Mouse (Mus musculus) MEL (cell line): Measurements from ENCODE around the gene Smagp. TPM values are rescaled to one million over a fixed set of nuclear protein-coding genes. Genes with fewer than 3 reads are reported as not detected.

ENCODE experiments used
- DNase-seq: peaks from one replicate; pipeline ENCODE4 v3.0.0; 2011; ENCODE audit warnings: low read depth, low spot score
- H3K27ac ChIP-seq: 2 replicates; pipeline ENCODE4 v1.5.1; 2012; ENCODE audit warnings: low read depth, mild to moderate bottlenecking, control low read depth, low read length, moderate library complexity; ENCODE audit not compliant: control insufficient read depth
- H3K27me3 ChIP-seq, 2 experiments: fragments of 150-350 bp in 1 of 2; sonication (generic) in 1 of 2; 2 replicates each; pipeline ENCODE4 v1.6.1; 2012; ENCODE audit warnings: low read length in 2 of 2, mild to moderate bottlenecking in 2 of 2, improper control_type of control experiment in 1 of 2, moderate library complexity in 1 of 2; ENCODE audit not compliant: insufficient read depth in 2 of 2, control insufficient read depth in 1 of 2
- H3K36me3 ChIP-seq, 2 experiments: 2 replicates each; pipeline ENCODE4 v1.6.1; 2012 to 2014; ENCODE audit warnings: low read length in 2 of 2, improper control_type of control experiment in 1 of 2, inconsistent platforms in 1 of 2, mild to moderate bottlenecking in 1 of 2; ENCODE audit not compliant: insufficient read depth in 2 of 2, control insufficient read depth in 1 of 2
- H3K4me1 ChIP-seq, 2 experiments: fragments of 150-350 bp in 1 of 2; sonication (generic) in 1 of 2; 2 replicates each; pipeline ENCODE4 v1.6.1; 2012; ENCODE audit warnings: low read length in 2 of 2, improper control_type of control experiment in 1 of 2, mild to moderate bottlenecking in 1 of 2; ENCODE audit not compliant: insufficient read depth in 2 of 2, control insufficient read depth in 1 of 2
- H3K4me3 ChIP-seq, 2 experiments: fragments of 150-350 bp in 1 of 2; sonication (generic) in 1 of 2; 2 replicates each; pipeline ENCODE4 v1.5.1; 2012; ENCODE audit warnings: low read depth in 2 of 2, low read length in 2 of 2, mild to moderate bottlenecking in 2 of 2, moderate library complexity in 2 of 2, control low read depth in 1 of 2, improper control_type of control experiment in 1 of 2; ENCODE audit not compliant: control insufficient read depth in 1 of 2, insufficient read depth in 1 of 2
- H3K79me2 ChIP-seq: 2 replicates; pipeline ENCODE4 v1.6.1; 2012; ENCODE audit warnings: mild to moderate bottlenecking, low read length, moderate library complexity; ENCODE audit not compliant: control insufficient read depth, poor library complexity, insufficient read depth
- H3K9ac ChIP-seq: 2 replicates; pipeline ENCODE4 v1.6.1; 2012; ENCODE audit warnings: low read depth, mild to moderate bottlenecking, control low read depth, low read length, moderate library complexity; ENCODE audit not compliant: control insufficient read depth, poor library complexity, severe bottlenecking
- H3K9me3 ChIP-seq: fragments of 150-350 bp; sonication (generic); replicated peaks from 2 replicates; pipeline ENCODE4 v1.6.1; 2012; ENCODE audit warnings: mild to moderate bottlenecking, low read length, improper control_type of control experiment, moderate library complexity; ENCODE audit not compliant: insufficient read depth
- BHLHE40 ChIP-seq: IDR thresholded peaks from 2 replicates; pipeline ENCODE4 v1.6.1; 2012; ENCODE audit warnings: low read depth, mild to moderate bottlenecking, inconsistent platforms, low read length, improper control_type of control experiment, borderline replicate concordance
- CHD1 ChIP-seq: IDR thresholded peaks from 2 replicates; pipeline ENCODE4 v1.6.1; 2012; ENCODE audit warnings: low read depth, mild to moderate bottlenecking, inconsistent platforms, low read length, improper control_type of control experiment
- CHD2 ChIP-seq: IDR thresholded peaks from 2 replicates; pipeline ENCODE4 v1.6.1; 2011; ENCODE audit warnings: low read length, improper control_type of control experiment
- CTCF ChIP-seq, 3 experiments: IDR thresholded peaks in 2 of 3; conservative IDR thresholded peaks in 1 of 3; 2 replicates each; pipeline ENCODE4 v1.5.1; 2011 to 2012; ENCODE audit warnings: low read length in 3 of 3, low read depth in 2 of 3, mild to moderate bottlenecking in 2 of 3, improper control_type of control experiment in 1 of 3, inconsistent platforms in 1 of 3, mixed read lengths in 1 of 3, moderate library complexity in 1 of 3; ENCODE audit not compliant: control insufficient read depth in 1 of 3, insufficient read depth in 1 of 3, poor library complexity in 1 of 3, severe bottlenecking in 1 of 3
- E2F4 ChIP-seq: IDR thresholded peaks from 2 replicates; pipeline ENCODE4 v1.6.1; 2011; ENCODE audit warnings: low read depth, low read length, improper control_type of control experiment, borderline replicate concordance
- ELF1 ChIP-seq: IDR thresholded peaks from 2 replicates; pipeline ENCODE4 v1.6.1; 2014; ENCODE audit warnings: low read depth, mild to moderate bottlenecking, inconsistent platforms, low read length, improper control_type of control experiment, moderate library complexity
- EP300 ChIP-seq, 2 experiments: IDR thresholded peaks; 2 replicates each; pipeline ENCODE4 v1.6.1; 2011; ENCODE audit warnings: improper control_type of control experiment in 2 of 2, low read length in 2 of 2, low read depth in 1 of 2, mild to moderate bottlenecking in 1 of 2
- ETS1 ChIP-seq: IDR thresholded peaks from 2 replicates; pipeline ENCODE4 v1.6.1; 2012; ENCODE audit warnings: low read depth, mild to moderate bottlenecking, inconsistent platforms, low read length, improper control_type of control experiment, moderate library complexity
- GABPA ChIP-seq: IDR thresholded peaks from 2 replicates; pipeline ENCODE4 v1.6.1; 2012; ENCODE audit warnings: low read depth, mild to moderate bottlenecking, inconsistent platforms, low read length, improper control_type of control experiment, moderate library complexity
- GATA1 ChIP-seq: IDR thresholded peaks from 2 replicates; pipeline ENCODE4 v1.6.1; 2011; ENCODE audit warnings: low read depth, low read length, improper control_type of control experiment
- HCFC1 ChIP-seq: IDR thresholded peaks from 2 replicates; pipeline ENCODE4 v1.6.1; 2012; ENCODE audit warnings: low read depth, mild to moderate bottlenecking, inconsistent platforms, low read length, improper control_type of control experiment, moderate library complexity
- JUND ChIP-seq: IDR thresholded peaks from 2 replicates; pipeline ENCODE4 v1.6.1; 2011; ENCODE audit warnings: low read depth, mild to moderate bottlenecking, improper control_type of control experiment, low read length
- KAT2A ChIP-seq: conservative IDR thresholded peaks from 2 replicates; pipeline ENCODE4 v1.6.1; 2012; ENCODE audit warnings: low read depth, low read length, improper control_type of control experiment, inconsistent platforms
- MAFK ChIP-seq: IDR thresholded peaks from 2 replicates; pipeline ENCODE4 v1.6.1; 2011; ENCODE audit warnings: low read depth, mild to moderate bottlenecking, low read length, improper control_type of control experiment, borderline replicate concordance
- MAX ChIP-seq: IDR thresholded peaks from 2 replicates; pipeline ENCODE4 v1.6.1; 2011; ENCODE audit warnings: low read length, improper control_type of control experiment
- MAZ ChIP-seq: IDR thresholded peaks from 2 replicates; pipeline ENCODE4 v1.6.1; 2012; ENCODE audit warnings: low read depth, mild to moderate bottlenecking, inconsistent platforms, low read length, improper control_type of control experiment
- MEF2A ChIP-seq: IDR thresholded peaks from 2 replicates; pipeline ENCODE4 v1.6.1; 2014; ENCODE audit warnings: low read depth, mild to moderate bottlenecking, inconsistent platforms, low read length, improper control_type of control experiment; ENCODE audit not compliant: poor library complexity, insufficient replicate concordance, severe bottlenecking; ENCODE audit errors: extremely low read depth
- MXI1 ChIP-seq: IDR thresholded peaks from 2 replicates; pipeline ENCODE4 v1.6.1; 2011; ENCODE audit warnings: mild to moderate bottlenecking, low read depth, low read length, improper control_type of control experiment
- NELFE ChIP-seq: IDR thresholded peaks from 2 replicates; pipeline ENCODE4 v1.6.1; 2011; ENCODE audit warnings: low read depth, low read length, improper control_type of control experiment
- NRF1 ChIP-seq: IDR thresholded peaks from 2 replicates; pipeline ENCODE4 v1.6.1; 2014; ENCODE audit warnings: low read depth, mild to moderate bottlenecking, inconsistent platforms, low read length, improper control_type of control experiment, moderate library complexity; ENCODE audit not compliant: poor library complexity, insufficient read depth, severe bottlenecking
- POLR2A ChIP-seq, 2 experiments: IDR thresholded peaks; 2 replicates each; pipeline ENCODE4 v1.6.1; 2011 to 2012; ENCODE audit warnings: low read length in 2 of 2, mild to moderate bottlenecking in 2 of 2, control low read depth in 1 of 2, improper control_type of control experiment in 1 of 2, low read depth in 1 of 2, moderate library complexity in 1 of 2; ENCODE audit not compliant: control insufficient read depth in 1 of 2, insufficient read depth in 1 of 2, poor library complexity in 1 of 2
- POLR2AphosphoS2 ChIP-seq: IDR thresholded peaks from 2 replicates; pipeline ENCODE4 v1.6.1; 2011; ENCODE audit warnings: low read length, improper control_type of control experiment
- POLR2AphosphoS5 ChIP-seq: IDR thresholded peaks from 2 replicates; pipeline ENCODE4 v1.6.1; 2012; ENCODE audit warnings: low read depth, borderline replicate concordance, mild to moderate bottlenecking, inconsistent platforms, low read length, moderate library complexity, mixed read lengths
- RAD21 ChIP-seq: IDR thresholded peaks from 2 replicates; pipeline ENCODE4 v1.6.1; 2011; ENCODE audit warnings: mild to moderate bottlenecking, low read depth, low read length, improper control_type of control experiment
- RCOR1 ChIP-seq: IDR thresholded peaks from 2 replicates; pipeline ENCODE4 v1.6.1; 2012; ENCODE audit warnings: low read depth, mild to moderate bottlenecking, inconsistent platforms, low read length, improper control_type of control experiment
- SIN3A ChIP-seq: IDR thresholded peaks from 2 replicates; pipeline ENCODE4 v1.6.1; 2012; ENCODE audit warnings: low read length, improper control_type of control experiment, inconsistent platforms
- SMC3 ChIP-seq: IDR thresholded peaks from 2 replicates; pipeline ENCODE4 v1.6.1; 2011; ENCODE audit warnings: low read depth, low read length, improper control_type of control experiment
- TAL1 ChIP-seq: IDR thresholded peaks from 2 replicates; pipeline ENCODE4 v1.6.1; 2012; ENCODE audit warnings: mild to moderate bottlenecking, inconsistent platforms, low read length, moderate library complexity, mixed read lengths
- TBP ChIP-seq: IDR thresholded peaks from 2 replicates; pipeline ENCODE4 v1.8.0; 2011; ENCODE audit warnings: low read depth, low read length, improper control_type of control experiment
- TCF12 ChIP-seq: IDR thresholded peaks from 2 replicates; pipeline ENCODE4 v1.6.1; 2014; ENCODE audit warnings: low read depth, mild to moderate bottlenecking, inconsistent platforms, low read length, improper control_type of control experiment, moderate library complexity
- USF1 ChIP-seq: IDR thresholded peaks from 2 replicates; pipeline ENCODE4 v1.6.1; 2014; ENCODE audit warnings: low read depth, mild to moderate bottlenecking, inconsistent platforms, low read length, improper control_type of control experiment, moderate library complexity
- USF2 ChIP-seq, 2 experiments: IDR thresholded peaks; 2 replicates each; pipeline ENCODE4 v1.6.1; 2011 to 2012; ENCODE audit warnings: improper control_type of control experiment in 2 of 2, low read length in 2 of 2, borderline replicate concordance in 1 of 2, inconsistent platforms in 1 of 2, low read depth in 1 of 2, mild to moderate bottlenecking in 1 of 2; ENCODE audit not compliant: insufficient read depth in 1 of 2
- ZC3H11A ChIP-seq: IDR thresholded peaks from 2 replicates; pipeline ENCODE4 v1.6.1; 2012; ENCODE audit warnings: low read depth, mild to moderate bottlenecking, inconsistent platforms, low read length, improper control_type of control experiment
- ZMIZ1 ChIP-seq: IDR thresholded peaks from 2 replicates; pipeline ENCODE4 v1.6.1; 2012; ENCODE audit warnings: low read depth, mild to moderate bottlenecking, inconsistent platforms, low read length, improper control_type of control experiment, moderate library complexity
- ZNF384 ChIP-seq: IDR thresholded peaks from 2 replicates; pipeline ENCODE4 v1.6.1; 2012; ENCODE audit warnings: low read depth, mild to moderate bottlenecking, inconsistent platforms, low read length, improper control_type of control experiment
- polyA plus RNA-seq, 2 experiments: library from polyadenylated mRNA; stranded (reverse) in 1 of 2; unstranded in 1 of 2; fragments of >175 nt in 1 of 2; fragments of >200 nt in 1 of 2; gene quantifications; 2 replicates each; pipeline versions ENCODE4 v1.2.1 to v1.2.4; 2012; ENCODE audit warnings: low replicate concordance in 2 of 2, low read depth in 1 of 2; ENCODE audit not compliant: insufficient read length in 2 of 2, insufficient read depth in 1 of 2, missing spikeins in 1 of 2
- total RNA-seq: library from RNA; depleted of rRNA; stranded (reverse); fragments of 300-350 nt; gene quantifications from 2 replicates; pipeline ENCODE4 v1.2.3, GENCODE M21; 2012

The Smagp gene
- total and polyA plus RNA-seq, 3 experiments = 2.6 to 22.6 TPM; not detected in 1

GRCm38 (mm10) chr15:100673585-100674391 lies 37.0 kb upstream of the Smagp start:
- H3K36me3 ChIP-seq = peaks cover 0 to 27% of the 10 kb centered on the region in 2 experiments; a peak in 2 of 4 replicates
- H3K4me3 ChIP-seq = no peak overlapping the region; a peak in 1 of 4 replicates
- peaks cover 11 to 26% of the 10 kb centered on the region in 2 experiments for H3K4me1 ChIP-seq
- DNase-seq = peak; percentile 93
- H3K9ac ChIP-seq = peak overlapping the region; percentile 27
- peaks cover 6% of the 10 kb centered on the region for H3K79me2 ChIP-seq
- peak overlapping the region; percentile 83 for H3K27ac ChIP-seq
- H3K9me3 ChIP-seq = no peaks in the 10 kb centered on the region
- H3K27me3 ChIP-seq = no peaks in the 10 kb centered on the region
- TF ChIP-seq HCFC1 (peak; percentile 63; the same call in 1 of the 2 replicates), MAZ (peak; percentile 2; the same call in 1 of the 2 replicates), NRF1 (no peak), POLR2A (IDR thresholded peaks at IDR 0.05; ENCODE audit: control insufficient read depth in 1 of 2, insufficient read depth in 1 of 2, low read depth in 1 of 2, low read length in 2 of 2, poor library complexity in 1 of 2) (peak in 1 of 2 experiments; percentile 48; a peak in 2 of 4 replicates), RAD21 (no peak), ETS1 (peak; percentile 94), TCF12 (peak; percentile 79), USF1 (no peak), MXI1 (peak; percentile 42; the same call in 1 of the 2 replicates), ELF1 (peak; percentile 47; the same call in 1 of the 2 replicates), POLR2AphosphoS5 (no peak), KAT2A (no peak), GATA1 (peak; percentile 93), MAFK (peak; percentile 56; the same call in 1 of the 2 replicates), NELFE (peak; percentile 34), CHD2 (no peak), ZC3H11A (no peak), EP300 (IDR thresholded peaks at IDR 0.05; ENCODE audit: low read depth in 1 of 2, low read length in 2 of 2) (peak; percentile 88), SMC3 (no peak), SIN3A (peak; percentile 75), CHD1 (no peak), USF2 (IDR thresholded peaks at IDR 0.05; ENCODE audit: borderline replicate concordance in 1 of 2, insufficient read depth in 1 of 2, low read depth in 1 of 2, low read length in 2 of 2) (no peak), BHLHE40 (no peak), GABPA (peak; percentile 73; the same call in 1 of the 2 replicates), MEF2A (peak; percentile 90), TAL1 (peak; percentile 80), ZMIZ1 (no peak), TBP (peak; percentile 43; the same call in 1 of the 2 replicates), E2F4 (no peak), CTCF (IDR thresholded peaks at IDR 0.05 in 2 of 3, conservative IDR thresholded peaks at IDR 0.05 in 1 of 3; ENCODE audit: control insufficient read depth in 1 of 3, insufficient read depth in 1 of 3, low read depth in 2 of 3, low read length in 3 of 3, poor library complexity in 1 of 3, severe bottlenecking in 1 of 3) (no peak), JUND (no peak), MAX (0 out of 2 replicates have a peak, but pooled peaks have one; percentile 19), ZNF384 (no peak), RCOR1 (peak; percentile 81), POLR2AphosphoS2 (no peak)
